In the genomic region with DNA sequence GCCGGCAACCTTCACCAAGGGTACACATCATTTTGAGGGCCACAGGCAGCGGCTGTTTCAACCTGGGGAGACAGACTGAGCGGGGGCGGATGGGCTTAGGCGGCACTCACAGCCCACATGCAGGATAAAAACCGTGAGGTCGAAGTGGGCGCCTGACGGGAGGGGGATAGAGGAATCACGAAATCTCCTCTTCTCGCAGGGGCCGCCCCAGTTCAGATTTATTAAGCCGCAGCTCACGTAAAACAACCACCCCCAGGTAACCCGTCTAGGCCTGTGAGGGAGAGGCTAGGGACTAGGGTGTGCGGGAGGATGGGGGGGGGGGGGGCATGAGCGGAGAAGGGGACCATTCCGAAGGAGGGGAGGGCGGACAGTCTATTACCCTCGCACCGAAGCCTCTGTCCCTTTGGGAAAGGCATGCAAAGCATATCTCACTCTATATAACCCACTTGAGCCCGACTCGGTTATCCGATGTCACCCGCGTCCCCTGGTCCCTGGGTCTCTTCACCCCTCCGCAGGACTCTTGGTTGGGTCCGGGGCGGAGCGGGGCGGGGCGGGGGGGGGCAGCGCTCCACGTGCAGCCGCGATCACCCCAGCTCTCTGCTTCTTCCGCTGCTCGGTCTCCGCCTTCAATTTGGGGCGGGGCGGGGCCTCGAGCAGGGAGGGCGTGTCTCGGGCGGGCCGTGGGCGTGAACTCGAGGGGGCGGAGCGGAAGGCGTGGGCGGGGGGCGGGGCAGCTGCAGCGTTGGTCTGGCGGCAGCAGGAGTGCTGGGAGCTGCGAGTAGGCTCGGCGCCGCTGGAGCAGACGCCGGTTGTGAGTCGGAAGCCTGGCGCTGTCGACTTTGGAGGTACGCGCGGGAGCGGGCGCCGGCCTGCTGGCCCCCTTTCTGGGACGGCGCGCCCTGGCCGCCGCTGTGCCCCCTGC, we compare ENCODE assay signal across 8 mouse cellular contexts. TPM values are rescaled to one million over a fixed set of nuclear protein-coding genes. Genes with fewer than 3 reads are reported as not detected.
DNase-seq lines count a peak whose midpoint lies in the region; ATAC-seq lines count a peak whose summit lies in the region.

A gene (plus strand): TSS at position 786 of the 922 bp plus-strand sequence.

- H3K9me3 ChIP-seq in forebrain, embryonic 10.5 days: no peaks in the 10 kb centered on the region
- H3K9me3 ChIP-seq in heart, embryonic 15.5 days (replicated peaks): no peaks in the 10 kb centered on the region
- no peaks in the 10 kb centered on the region for H3K9me3 ChIP-seq in liver, embryonic 15.5 days (replicated peaks)
- no peaks in the 10 kb centered on the region for H3K9me3 ChIP-seq in neural tube, embryonic 12.5 days

- no peaks in the 10 kb centered on the region for H3K27me3 ChIP-seq in forebrain, embryonic 10.5 days (ENCODE audit: poor library complexity, severe bottlenecking)
- no peaks in the 10 kb centered on the region for H3K27me3 ChIP-seq in heart, embryonic 15.5 days
- peaks cover 49% of the 10 kb centered on the region for H3K27me3 ChIP-seq in liver, embryonic 15.5 days
- H3K27me3 ChIP-seq in neural tube, embryonic 12.5 days (replicated peaks): no peaks in the 10 kb centered on the region

- ATAC-seq in CD4-positive, CD25-positive, alpha-beta regulatory T cell, adult 4 months: peak; percentile 68
- ATAC-seq in heart, embryonic 15.5 days (replicated peaks; ENCODE audit: insufficient number of reproducible peaks, insufficient read depth, low FRiP score, low read depth): peak; percentile 90
- peak; percentile 88 for ATAC-seq in liver, embryonic 15.5 days (ENCODE audit: insufficient read depth)
- peak; percentile 91 for ATAC-seq in neural tube, embryonic 12.5 days (ENCODE audit: low FRiP score, low read depth)

- H3K9ac ChIP-seq in heart, embryonic 15.5 days: peak within 1 kb of the TSS; percentile 87
- H3K9ac ChIP-seq in liver, embryonic 15.5 days: peak within 1 kb of the TSS; percentile 63
- peak within 1 kb of the TSS; percentile 85 for H3K9ac ChIP-seq in neural tube, embryonic 12.5 days

- H3K4me3 ChIP-seq in forebrain, embryonic 10.5 days: peak within 1 kb of the TSS; percentile 84
- H3K4me3 ChIP-seq in heart, embryonic 15.5 days: peak within 1 kb of the TSS; percentile 76
- peak within 1 kb of the TSS; percentile 71 for H3K4me3 ChIP-seq in liver, embryonic 15.5 days (replicated peaks)
- peak within 1 kb of the TSS; percentile 73 for H3K4me3 ChIP-seq in neural tube, embryonic 12.5 days

- H3K27ac ChIP-seq in forebrain, embryonic 10.5 days: peak within 1 kb of the TSS; percentile 96
- H3K27ac ChIP-seq in heart, embryonic 15.5 days: peak within 1 kb of the TSS; percentile 97
- peak within 1 kb of the TSS; percentile 82 for H3K27ac ChIP-seq in liver, embryonic 15.5 days (replicated peaks)
- peak within 1 kb of the TSS; percentile 83 for H3K27ac ChIP-seq in neural tube, embryonic 12.5 days

- peak; percentile 78 for DNase-seq in c-Kit-negative CD71-positive TER-119-positive erythroid progenitor cells, embryonic 14.5 days (ENCODE audit: low read depth, low spot score)
- DNase-seq in forebrain, embryonic 10.5 days (ENCODE audit: extremely low spot score, low spot score): peak; percentile 97
- DNase-seq in kidney, postnatal 36 days: peak; percentile 91 to 96
- peak; percentile 80 for DNase-seq in telencephalon, adult 2 months (ENCODE audit: low read depth, low spot score)

- H3K36me3 ChIP-seq in forebrain, embryonic 10.5 days (replicated peaks): no peaks in the 10 kb centered on the region
- no peaks in the 10 kb centered on the region for H3K36me3 ChIP-seq in heart, embryonic 15.5 days
- H3K36me3 ChIP-seq in liver, embryonic 15.5 days (replicated peaks): no peaks in the 10 kb centered on the region
- no peaks in the 10 kb centered on the region for H3K36me3 ChIP-seq in neural tube, embryonic 12.5 days

- peak within 1 kb of the TSS; percentile 83 for H3K4me2 ChIP-seq in heart, embryonic 15.5 days
- peak within 1 kb of the TSS; percentile 96 for H3K4me2 ChIP-seq in liver, embryonic 15.5 days
- peak within 1 kb of the TSS; percentile 76 for H3K4me2 ChIP-seq in neural tube, embryonic 12.5 days (replicated peaks)

- under 1% methylated on average over 68 of the region's 75 CpGs for WGBS in forebrain, embryonic 10.5 days
- under 1% methylated on average over 72 of the region's 75 CpGs for WGBS in heart, embryonic 15.5 days
- under 1% methylated on average over 71 of the region's 75 CpGs for WGBS in liver, embryonic 15.5 days (ENCODE audit: insufficient replicate concordance)
- WGBS in neural tube, embryonic 12.5 days: 1% methylated on average over 72 of the region's 75 CpGs

- H3K4me1 ChIP-seq in forebrain, embryonic 10.5 days: peaks cover 46% of the 10 kb centered on the region
- peaks cover 33% of the 10 kb centered on the region for H3K4me1 ChIP-seq in heart, embryonic 15.5 days (replicated peaks)
- H3K4me1 ChIP-seq in liver, embryonic 15.5 days (replicated peaks): peaks cover 32% of the 10 kb centered on the region
- H3K4me1 ChIP-seq in neural tube, embryonic 12.5 days: peaks cover 17% of the 10 kb centered on the region; the same call in 1 of the 2 replicates

RNA-seq across cellular contexts. Expression of the gene that starts here (rescaled TPM):
- polyA plus RNA-seq in CD4-positive, CD25-positive, alpha-beta regulatory T cell, adult 4 months (2017; shearing (Covaris generic)): 10 to 100 TPM; 20.8 to 28.4 TPM
- 25.1 and 27.8 TPM in 2 replicates for polyA plus RNA-seq in forebrain, embryonic 10.5 days (2016; fragmentation: Nextera tagmentation; extraction: Ambion mirVana)
- polyA plus RNA-seq in heart, embryonic 15.5 days (2015; fragmentation: Nextera tagmentation; extraction: Ambion mirVana): 23.0 and 26.0 TPM in 2 replicates
- polyA plus RNA-seq in liver, embryonic 15.5 days (2015; fragmentation: Nextera tagmentation; extraction: Ambion mirVana): 3.1 and 3.7 TPM in 2 replicates
- 18.8 and 23.2 TPM in 2 replicates for polyA plus RNA-seq in neural tube, embryonic 12.5 days (2016; fragmentation: Nextera tagmentation; extraction: Ambion mirVana)

Comparison
In these comparisons a context has a peak if more than half of its experiments do, and no peak if none do; other contexts are left out.
1. Peak in every context shown above with its lines: DNase-seq, ATAC-seq, H3K4me3 ChIP-seq and H3K27ac ChIP-seq.